Comparison of ENCODE assay signal across 20 mouse cellular contexts in the genomic region with DNA sequence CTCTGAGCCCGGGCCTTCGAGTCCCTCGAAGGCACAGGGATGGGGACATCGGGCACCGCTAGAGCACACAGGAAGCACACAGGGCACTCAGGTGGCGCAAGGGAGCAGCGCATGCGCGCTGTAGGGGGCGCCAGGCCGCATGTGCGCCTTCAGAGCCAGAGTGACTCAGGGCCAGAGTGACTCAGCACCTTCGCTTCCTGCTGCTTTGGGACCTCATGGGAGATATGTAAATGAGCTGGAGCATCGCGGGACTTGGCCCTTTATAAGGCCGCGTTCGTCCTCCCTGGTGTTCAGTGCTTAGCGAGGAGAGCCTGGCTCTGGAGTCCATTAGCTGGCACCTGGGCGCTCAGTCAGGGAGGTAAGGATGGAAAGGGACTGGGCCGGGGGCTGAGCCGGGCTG. TPM values are rescaled to one million over a fixed set of nuclear protein-coding genes. Genes with fewer than 3 reads are reported as not detected.
DNase-seq lines count a peak whose midpoint lies in the region; ATAC-seq and TF ChIP-seq lines count a peak whose summit lies in the region.
"Had no signal": no experiment of that assay in that cellular context is flagged by ENCODE, and none has a peak within 500 bp of the region (broad histone marks: within the 10 kb centered on the region; RNA-seq: fewer than 3 reads in every experiment).

A gene (plus strand): TSS at position 279 of the 400 bp plus-strand sequence.

- peak; percentile 89 for TF ChIP-seq EP300 in ES-Bruce4 (IDR thresholded peaks at IDR 0.05; ENCODE audit: insufficient read depth, low read depth, low read length)

- peak within 1 kb of the TSS; percentile 52 for H3K4me3 ChIP-seq in ES-Bruce4 (ENCODE audit: low read depth, low read length)
- no peak within 1 kb of the TSS for H3K4me3 ChIP-seq in stomach, embryonic 15.5 days (replicated peaks)
- H3K4me3 ChIP-seq: forebrain, embryonic 12.5 days; heart, embryonic 15.5 days; neural tube, embryonic 13.5 days had no signal

- H3K9me3 ChIP-seq in ES-Bruce4 (replicated peaks; ENCODE audit: control insufficient read depth, insufficient read depth, low read length, poor library complexity, severe bottlenecking), result no peaks in the 10 kb centered on the region
- H3K9me3 ChIP-seq in stomach, embryonic 15.5 days, result no peaks in the 10 kb centered on the region
- H3K9me3 ChIP-seq: forebrain, embryonic 12.5 days; heart, embryonic 15.5 days; neural tube, embryonic 13.5 days had no signal

- no peaks in the 10 kb centered on the region for H3K27me3 ChIP-seq in ES-Bruce4 (ENCODE audit: control insufficient read depth, insufficient read depth, low read length, poor library complexity, severe bottlenecking)
- H3K27me3 ChIP-seq in stomach, embryonic 15.5 days (replicated peaks), result no peaks in the 10 kb centered on the region
- H3K27me3 ChIP-seq: forebrain, embryonic 12.5 days; heart, embryonic 15.5 days; neural tube, embryonic 13.5 days had no signal

- TF ChIP-seq CTCF in ES-Bruce4 (IDR thresholded peaks at IDR 0.05; ENCODE audit: low read depth, low read length), result peak; percentile 55

- no peaks in the 10 kb centered on the region; the same call in 1 of the 2 replicates for H3K36me3 ChIP-seq in ES-Bruce4 (ENCODE audit: control insufficient read depth, insufficient read depth, low read length, poor library complexity, severe bottlenecking)
- no peaks in the 10 kb centered on the region for H3K36me3 ChIP-seq in stomach, embryonic 15.5 days
- H3K36me3 ChIP-seq: forebrain, embryonic 12.5 days; heart, embryonic 15.5 days; neural tube, embryonic 13.5 days had no signal

- peak; percentile 11 for DNase-seq in A20 (ENCODE audit: low read depth, low spot score)
- DNase-seq in ZHBTc4 (ENCODE audit: low read depth, low spot score), result peak; percentile 98
- no peak for DNase-seq in frontal cortex, postnatal 14 days (ENCODE audit: low spot score in 2 of 2)
- no peak for DNase-seq in layer of hippocampus, adult 11-12 months (ENCODE audit: low spot score)
- no peak for DNase-seq in B cell, adult 2 months
- DNase-seq: cerebellum, postnatal 10 days; heart, adult 11 months; kidney, adult 18-20 months; kidney, postnatal 25 days; layer of hippocampus, adult 9-11 months; lung, adult 18-20 months; lung, postnatal 36 days; thymus, adult 2 months had no signal

- ATAC-seq in stomach, embryonic 15.5 days (ENCODE audit: insufficient read depth, low FRiP score, low read depth), result peak; percentile 32; the same call in 1 of the 2 replicates
- ATAC-seq in cerebellum, adult (ENCODE audit: insufficient number of reproducible peaks, low FRiP score, low TSS enrichment), result no peak

- WGBS in stomach, embryonic 15.5 days, result 89% methylated on average over 22 of the region's 22 CpGs

- peak; percentile 99 for TF ChIP-seq POLR2A in ES-Bruce4 (IDR thresholded peaks at IDR 0.05; ENCODE audit: insufficient read depth, low read length)

- H3K4me1 ChIP-seq in ES-Bruce4 (ENCODE audit: control insufficient read depth, insufficient read depth, low read length), result no peaks in the 10 kb centered on the region
- no peaks in the 10 kb centered on the region for H3K4me1 ChIP-seq in stomach, embryonic 15.5 days
- H3K4me1 ChIP-seq: forebrain, embryonic 12.5 days; heart, embryonic 15.5 days had no signal

- H3K27ac ChIP-seq in ES-Bruce4 (ENCODE audit: insufficient read depth, low read length), result no peak within 1 kb of the TSS
- H3K27ac ChIP-seq in stomach, embryonic 15.5 days, result no peak within 1 kb of the TSS
- H3K27ac ChIP-seq: forebrain, embryonic 12.5 days; heart, embryonic 15.5 days; neural tube, embryonic 13.5 days had no signal

- peak within 1 kb of the TSS; percentile 68 for H3K9ac ChIP-seq in ES-Bruce4 (ENCODE audit: low read depth, poor library complexity, severe bottlenecking)
- no peak within 1 kb of the TSS for H3K9ac ChIP-seq in stomach, embryonic 15.5 days
- H3K9ac ChIP-seq: forebrain, embryonic 12.5 days; heart, embryonic 15.5 days; neural tube, embryonic 13.5 days had no signal

- H3K4me2 ChIP-seq in stomach, embryonic 15.5 days, result no peak within 1 kb of the TSS
- H3K4me2 ChIP-seq: forebrain, embryonic 12.5 days; heart, embryonic 15.5 days; midbrain, embryonic 11.5 days; neural tube, embryonic 13.5 days had no signal

RNA-seq across cellular contexts. Expression of the gene that starts here (rescaled TPM):
- 25.5 and 29.9 TPM in 2 replicates for polyA plus RNA-seq in ES-Bruce4 (2011; ENCODE audit: insufficient read depth, insufficient read length, low read depth, missing spikeins)
- 0.08 TPM in 1 of 2 replicates, not detected in the other for polyA plus RNA-seq in stomach, embryonic 15.5 days (2015; fragmentation: Nextera tagmentation; extraction: Ambion mirVana)
- polyA plus RNA-seq: forebrain, embryonic 12.5 days; heart, embryonic 15.5 days; midbrain, embryonic 11.5 days; neural tube, embryonic 13.5 days had no signal

Comparison
In these comparisons a context has a peak if more than half of its experiments do, and no peak if none do; other contexts are left out.
1. RNA of the gene that starts here (polyA plus RNA-seq): 25.5 to 29.9 TPM in ES-Bruce4; 0.08 TPM in stomach, embryonic 15.5 days; every median in the first group is over 10 times any median in the second.
2. Peak in ATAC-seq in stomach, embryonic 15.5 days; RNA of the gene not detected or under 1 TPM.
3. DNase-seq: peak in A20 (single experiment) and ZHBTc4 (single experiment); none in frontal cortex, postnatal 14 days (0 of 2), layer of hippocampus, adult 11-12 months (single experiment) and B cell, adult 2 months (0 of 2).